Mouse (Mus musculus) kidney, postnatal 25 days (tissue): ENCODE measurements around the gene Gm14525.
"Not testable (repeated sequence)": the region's sequence is repeated elsewhere in the genome, so short reads cannot be mapped to it uniquely, and the experiment has no call there.

Source experiments
- DNase-seq, 2 experiments: peaks; one replicate each; pipeline ENCODE4 v3.0.0; 2021; ENCODE audit warnings: mixed read lengths in 2 of 2

Gene Gm14525

GRCm38 (mm10) chrX:26702538-26702937 lies at the start of gene Gm14525:
Gene Gm14525 (minus strand): TSS chrX:26702638.
- DNase-seq = not testable (repeated sequence)
